Mouse (Mus musculus) heart, adult 9 months (tissue): ENCODE results near the gene Dph1.
A peak's percentile ranks its signal among the peaks of the same experiment; 100 is the strongest.

Experiments
- DNase-seq, 2 experiments: peaks; one replicate each; pipeline ENCODE4 v3.0.0; 2022; ENCODE audit warnings: low spot score in 2 of 2

Dph1 gene

DNA sequence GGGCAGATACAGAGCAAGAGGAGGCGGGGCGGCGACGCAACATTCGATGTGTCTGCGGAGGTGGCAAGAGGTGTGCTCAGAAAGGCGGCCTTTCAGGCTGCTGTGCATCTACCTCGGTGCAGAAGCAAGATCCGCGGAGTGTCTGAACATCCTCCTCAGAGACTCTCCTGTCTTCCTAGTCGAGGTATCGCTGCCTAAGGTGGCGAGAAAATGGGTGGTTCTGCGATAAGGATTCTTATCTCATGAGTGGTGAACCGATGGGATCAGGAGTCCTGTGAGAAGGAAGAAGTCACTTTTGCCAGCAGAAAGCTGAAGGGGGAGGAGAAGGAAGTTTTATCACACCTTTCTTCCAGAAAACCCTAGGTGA is 17.3 kb downstream of the Dph1 start:
- DNase-seq: no peak

DNA sequence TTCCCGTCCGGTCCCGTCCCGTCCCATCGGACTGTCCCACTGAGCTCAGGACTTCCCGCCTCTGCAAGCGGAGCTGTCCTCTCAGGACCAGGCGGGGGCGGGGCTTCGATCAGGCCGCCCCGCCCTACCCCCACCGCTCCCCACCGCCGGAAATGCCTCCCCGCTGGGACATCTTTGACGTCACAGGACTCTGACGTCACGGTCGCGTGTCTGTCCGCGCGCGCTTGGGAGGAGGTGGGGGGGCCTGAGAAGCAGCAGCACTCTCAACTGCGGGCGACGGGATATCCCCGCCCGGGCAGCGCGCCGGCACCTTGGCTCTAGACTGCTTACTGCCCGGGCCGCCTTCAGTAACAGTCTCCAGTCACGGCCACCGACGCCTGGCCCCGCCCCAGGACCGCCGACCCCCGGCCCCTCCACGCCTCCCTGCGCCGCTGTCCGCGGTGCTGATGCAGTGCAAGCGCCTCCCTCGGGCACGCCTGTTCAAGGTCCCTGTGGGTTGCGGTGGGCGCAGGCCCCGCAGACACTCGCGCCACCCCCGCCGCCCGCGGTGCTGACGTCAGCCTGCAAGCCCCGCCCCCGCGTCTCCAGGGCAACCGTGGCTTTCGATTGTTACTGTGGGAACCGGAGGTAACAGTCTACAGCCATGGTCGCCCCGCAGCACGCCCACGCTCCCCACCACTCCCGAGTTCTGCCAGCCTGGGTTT is 17.8 kb downstream of the Dph1 start:
- peak; percentile 67 to 69 for DNase-seq

DNA sequence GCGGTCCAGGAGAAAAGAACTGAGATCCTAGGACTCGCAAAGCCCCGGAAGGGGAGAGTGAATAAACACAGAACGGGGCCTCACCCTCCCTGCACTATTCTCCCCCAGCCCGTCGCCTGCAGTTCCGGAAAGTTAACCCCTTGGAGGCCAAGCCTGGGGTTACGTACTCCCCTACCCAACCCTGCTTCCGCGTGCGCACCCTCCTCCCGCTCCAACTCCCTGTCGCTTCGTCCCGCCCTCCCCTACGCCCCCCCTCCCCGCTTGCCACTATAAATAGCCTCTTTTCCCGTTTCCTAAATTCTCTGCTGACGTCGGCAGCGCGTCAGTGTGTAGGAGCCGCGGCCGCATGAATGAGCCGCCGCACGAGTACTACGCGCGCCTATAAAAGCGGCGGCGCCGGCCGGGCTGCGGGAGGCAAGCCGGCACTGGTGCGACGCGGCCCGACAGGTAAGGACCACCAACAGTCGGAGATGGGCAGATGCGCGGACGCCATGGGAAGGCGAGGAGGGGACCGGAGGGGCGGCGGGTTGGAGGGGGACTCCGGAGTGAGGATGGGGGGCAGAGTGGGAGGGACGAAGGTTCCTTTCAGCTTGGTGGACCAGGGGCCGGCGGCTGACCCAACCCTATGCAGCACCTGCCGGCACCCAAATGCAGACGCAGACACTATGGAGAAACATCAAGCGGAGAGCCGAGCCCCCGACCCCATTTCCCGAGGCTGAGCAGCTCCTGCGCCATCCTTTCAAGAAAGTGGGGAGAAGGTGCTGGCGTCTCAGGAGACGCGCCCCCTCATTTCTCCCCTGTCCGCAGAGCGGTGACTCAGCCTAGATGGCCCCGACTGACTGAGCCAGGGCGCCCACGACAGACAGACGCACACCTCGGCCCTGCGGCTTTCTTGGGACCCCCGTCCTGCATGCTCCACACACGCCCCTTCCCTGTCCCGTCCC is 18.6 kb downstream of the Dph1 start:
- no peak for DNase-seq

DNA sequence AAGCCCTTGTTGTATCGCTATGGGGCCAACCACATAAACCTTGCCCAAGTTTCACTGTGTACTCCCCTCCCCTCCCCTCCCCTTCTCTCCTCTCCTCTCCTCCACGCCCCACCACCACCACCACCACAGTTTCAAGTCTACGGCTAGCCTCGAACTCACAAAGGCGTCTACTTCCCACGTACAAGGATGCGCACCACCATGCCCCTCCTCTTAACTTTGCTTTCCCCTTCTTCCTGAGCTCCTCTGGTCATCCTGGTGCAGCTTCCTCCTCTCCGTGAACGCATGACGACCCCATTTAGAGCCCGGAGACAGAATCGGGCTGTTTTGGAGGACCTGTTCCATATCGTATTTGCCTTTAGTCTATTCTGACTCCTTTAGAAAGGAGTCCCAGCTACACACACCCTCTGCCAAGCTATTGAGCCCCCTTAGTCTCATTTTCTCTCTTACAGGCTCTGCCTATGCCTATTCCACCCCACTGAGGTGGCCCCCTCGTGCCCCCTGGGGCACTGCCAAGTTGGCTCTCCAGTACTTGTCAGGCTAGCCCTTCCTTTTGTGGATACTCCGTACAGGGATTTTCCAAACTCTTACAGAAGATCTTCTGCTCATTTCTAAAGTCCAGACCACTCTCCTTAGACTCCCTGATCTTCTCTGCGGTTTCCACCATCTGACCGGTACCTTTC is 19.7 kb downstream of the Dph1 start:
- no peak for DNase-seq

DNA sequence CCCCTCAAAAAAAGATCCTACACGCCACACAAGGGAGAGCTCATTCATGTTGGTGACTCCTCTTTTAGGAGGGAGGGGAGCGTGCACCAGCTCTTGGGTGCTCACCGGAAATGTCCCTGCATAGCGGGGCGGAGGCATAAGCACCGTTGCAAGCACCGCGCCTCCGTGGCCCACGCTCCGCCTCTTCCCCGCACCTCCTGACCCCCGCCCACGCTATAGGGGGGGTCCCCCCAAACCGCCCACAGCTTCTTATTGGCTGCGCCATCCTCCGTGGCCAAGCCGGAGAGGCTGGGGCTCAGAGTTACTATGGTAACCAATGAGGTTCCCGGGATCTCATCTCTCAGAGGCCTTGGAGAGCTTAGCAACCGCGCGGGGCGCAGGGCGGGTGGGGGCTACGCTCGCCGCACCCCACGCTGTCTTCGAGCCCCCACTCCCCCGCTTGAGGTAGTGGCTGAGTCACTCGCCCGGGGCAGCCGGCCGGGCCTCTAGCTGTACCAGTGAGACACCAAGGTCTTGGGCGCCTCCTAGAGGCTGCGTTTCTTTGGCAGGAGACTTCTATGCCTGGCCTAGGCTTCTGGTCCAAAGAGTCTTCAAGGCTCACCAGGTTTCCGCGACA is 20.8 kb downstream of the Dph1 start:
- DNase-seq: peak; percentile 93 to 95

DNA sequence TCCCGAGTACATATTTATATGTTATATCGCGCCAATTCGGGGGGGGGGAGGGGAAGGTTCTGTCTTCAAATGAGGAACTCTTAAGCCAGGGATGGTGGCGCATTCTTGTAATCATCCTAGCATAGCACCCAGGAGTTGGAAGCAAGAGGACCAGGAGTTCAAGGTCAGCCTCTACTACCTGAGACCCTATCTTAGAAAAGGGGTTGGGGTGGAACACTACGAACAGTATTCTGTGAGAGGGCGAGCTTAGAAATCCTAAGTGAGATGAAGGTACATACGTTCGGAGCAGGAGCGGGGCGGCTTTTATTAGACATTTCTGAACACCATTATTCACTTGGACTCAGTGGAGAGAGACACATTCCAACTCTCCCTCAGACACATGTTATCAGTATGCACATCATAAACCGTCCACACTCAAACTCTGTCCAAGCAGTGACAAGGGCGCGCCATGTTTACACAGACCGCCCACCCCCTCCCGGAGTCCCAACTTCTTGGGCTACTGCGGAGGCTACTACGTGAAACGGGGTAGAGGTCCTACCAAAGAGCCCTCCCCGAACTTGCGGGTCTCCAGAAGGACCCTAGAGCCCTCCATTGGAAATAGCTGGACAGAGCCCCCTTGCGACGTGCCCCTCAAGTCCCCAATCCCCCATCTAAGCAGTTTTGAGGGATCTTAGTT is 21.5 kb downstream of the Dph1 start, which contains the start of gene Hic1:
Hic1 (minus strand) TSS at position 115 of the 676 bp plus-strand sequence.
- peak in 1 of 2 experiments; percentile 52 for DNase-seq

DNA sequence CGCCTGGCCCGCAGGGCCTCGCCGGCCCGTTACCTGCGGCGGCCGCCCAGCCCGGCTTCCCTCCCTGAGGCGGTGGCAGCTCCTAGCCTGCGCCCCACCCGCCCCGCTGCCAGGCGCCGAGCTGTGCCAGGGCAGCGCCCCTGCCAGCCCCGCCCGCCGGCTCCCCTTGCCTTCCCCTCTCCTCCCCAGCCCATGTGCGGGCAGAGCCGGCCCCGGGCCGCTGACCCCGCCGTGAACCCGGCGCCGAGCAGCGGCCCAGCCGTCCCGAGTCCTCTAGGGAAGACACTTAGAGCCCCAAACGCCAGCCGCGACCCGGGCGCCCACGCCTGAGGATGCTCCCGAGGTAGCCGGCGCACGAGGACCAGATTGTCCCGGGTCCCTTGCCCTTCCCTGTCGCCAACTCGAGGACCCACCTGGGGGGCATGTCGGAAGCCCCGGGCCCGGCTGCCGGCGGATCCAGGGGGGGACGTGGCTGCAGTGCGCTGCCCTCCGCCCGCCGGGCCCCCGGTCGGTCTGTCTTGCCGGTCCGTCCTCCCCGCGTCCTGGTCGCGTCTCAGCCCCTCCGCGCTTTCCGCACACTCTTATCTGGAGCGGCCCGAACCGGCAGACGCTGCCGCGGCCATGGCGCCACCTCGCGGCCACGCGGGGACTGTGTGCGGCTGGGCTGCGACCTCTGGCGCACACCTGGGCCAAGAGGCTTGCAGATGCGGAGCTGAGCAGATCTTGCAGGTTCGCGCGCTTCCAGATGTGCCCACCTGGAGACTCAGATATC is 22.3 kb downstream of the Dph1 start:
- peak; percentile 90 for DNase-seq

DNA sequence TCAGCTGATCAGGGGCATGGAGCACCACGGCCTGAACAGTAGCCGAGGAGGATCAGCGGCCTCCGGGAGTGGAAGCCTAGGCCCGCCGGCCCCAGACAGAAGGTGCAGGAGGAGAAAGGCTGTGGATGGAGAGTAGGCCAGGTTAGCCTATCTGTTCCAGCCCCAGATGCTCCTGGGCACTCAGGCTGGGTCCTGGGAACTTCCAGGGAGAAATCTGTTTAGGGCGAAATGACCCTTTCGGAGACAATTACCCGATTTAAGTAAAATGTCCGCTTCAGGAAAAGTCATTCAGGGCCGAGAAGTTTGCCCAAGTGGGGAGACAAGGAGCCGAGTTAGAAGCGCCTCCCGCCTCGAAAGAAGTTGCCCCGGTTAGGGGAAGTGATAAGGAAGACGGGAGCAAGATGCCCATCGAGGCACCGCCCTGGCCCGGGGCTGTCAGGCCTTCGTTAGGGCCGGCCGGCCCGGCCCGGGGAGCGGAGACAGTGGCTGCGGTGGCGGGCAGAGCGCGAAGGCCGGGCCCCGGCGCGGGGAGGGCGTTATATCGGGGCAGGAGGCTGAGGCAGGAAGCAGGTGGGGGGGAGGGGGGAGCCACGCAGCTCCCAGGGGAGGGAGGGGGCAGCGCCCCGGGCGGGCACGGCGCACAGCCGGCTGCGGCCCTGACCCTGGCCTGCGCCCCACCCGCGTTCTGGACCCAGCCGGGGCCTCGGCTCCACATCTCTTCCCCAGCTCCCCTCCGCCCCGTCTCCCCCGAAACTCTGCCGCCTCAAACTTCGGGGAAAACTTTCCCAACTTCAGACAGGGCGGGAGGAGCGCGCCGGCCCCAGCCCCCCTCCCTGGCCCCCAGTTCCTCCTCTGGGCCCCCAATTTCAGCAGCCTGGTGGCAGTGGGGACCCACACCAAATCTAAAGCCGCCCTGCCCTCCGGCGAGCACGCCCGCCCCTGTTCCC is 23.1 kb downstream of the Dph1 start:
- DNase-seq: peak; percentile 49 to 68

DNA sequence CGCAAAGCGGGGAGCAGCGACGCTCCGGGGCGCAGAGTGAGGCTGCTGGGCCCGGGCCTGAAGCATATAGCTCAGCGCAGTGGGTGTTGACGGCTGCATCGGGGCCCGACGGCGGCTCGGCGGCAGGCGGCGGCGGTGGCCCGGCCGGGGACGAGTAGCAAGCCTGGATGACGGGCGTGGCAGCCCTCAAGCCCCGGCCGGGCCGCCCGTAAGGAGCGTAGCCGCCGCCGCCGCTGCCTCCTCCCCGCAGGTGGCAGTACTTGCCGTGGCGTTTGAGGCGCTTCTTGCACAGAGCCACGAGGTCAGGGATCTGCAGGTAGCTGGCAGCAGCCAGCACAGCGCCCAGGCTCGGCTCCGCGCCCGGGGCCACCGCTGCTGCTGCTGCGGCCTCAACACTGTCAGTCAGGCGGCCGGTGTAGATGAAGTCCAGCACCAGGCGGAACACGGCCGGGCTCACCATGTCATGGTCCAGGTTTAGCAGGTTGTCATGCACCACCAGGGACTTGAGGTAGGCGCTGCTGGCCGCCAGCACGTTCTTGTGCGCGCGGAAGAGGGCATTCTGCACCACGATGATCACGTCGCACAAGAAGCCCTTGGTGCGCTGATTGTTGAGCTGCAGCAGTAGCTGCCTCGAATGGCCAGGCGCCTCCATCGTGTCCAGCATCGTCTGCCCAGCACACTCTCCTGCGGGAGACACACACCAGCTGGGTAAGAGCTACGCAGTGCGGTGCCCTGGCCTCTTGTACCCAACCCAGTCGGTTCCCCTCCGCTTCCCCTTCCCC is 24.0 kb downstream of the Dph1 start:
- DNase-seq: peak in 1 of 2 experiments; percentile 37

DNA sequence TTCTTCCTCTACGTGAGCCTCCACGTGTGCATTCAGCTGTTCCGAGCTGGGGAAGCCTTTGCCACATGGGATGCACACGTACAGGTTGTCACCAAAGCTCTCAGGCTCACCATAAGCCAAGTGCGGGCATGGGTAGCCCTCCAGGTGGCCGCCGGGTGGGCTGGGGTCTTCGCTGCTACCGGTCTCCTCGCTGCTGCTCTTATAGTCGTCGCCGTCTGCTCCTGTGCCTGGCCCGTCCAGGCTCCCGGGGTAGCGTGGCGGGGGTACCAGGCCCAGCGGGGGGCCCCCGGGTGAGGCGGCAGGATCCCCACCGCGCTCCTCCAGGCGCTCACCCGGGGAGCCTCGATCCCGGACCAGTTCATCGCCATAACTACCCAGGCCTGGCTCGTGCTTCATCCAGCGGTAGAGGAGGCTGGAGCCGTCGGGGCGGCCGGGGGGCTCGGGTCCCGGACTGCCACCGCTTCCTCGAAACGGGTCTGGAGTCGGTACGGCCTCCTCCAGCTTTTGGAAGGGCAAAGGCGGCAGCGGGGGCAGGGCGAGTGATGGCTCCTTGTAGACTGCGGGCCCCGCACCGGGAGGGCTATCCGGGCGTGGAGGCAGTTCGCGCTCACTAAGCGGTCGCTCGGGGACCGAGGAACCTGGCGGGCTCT is 24.7 kb downstream of the Dph1 start:
- peak in 1 of 2 experiments; percentile 14 for DNase-seq

DNA sequence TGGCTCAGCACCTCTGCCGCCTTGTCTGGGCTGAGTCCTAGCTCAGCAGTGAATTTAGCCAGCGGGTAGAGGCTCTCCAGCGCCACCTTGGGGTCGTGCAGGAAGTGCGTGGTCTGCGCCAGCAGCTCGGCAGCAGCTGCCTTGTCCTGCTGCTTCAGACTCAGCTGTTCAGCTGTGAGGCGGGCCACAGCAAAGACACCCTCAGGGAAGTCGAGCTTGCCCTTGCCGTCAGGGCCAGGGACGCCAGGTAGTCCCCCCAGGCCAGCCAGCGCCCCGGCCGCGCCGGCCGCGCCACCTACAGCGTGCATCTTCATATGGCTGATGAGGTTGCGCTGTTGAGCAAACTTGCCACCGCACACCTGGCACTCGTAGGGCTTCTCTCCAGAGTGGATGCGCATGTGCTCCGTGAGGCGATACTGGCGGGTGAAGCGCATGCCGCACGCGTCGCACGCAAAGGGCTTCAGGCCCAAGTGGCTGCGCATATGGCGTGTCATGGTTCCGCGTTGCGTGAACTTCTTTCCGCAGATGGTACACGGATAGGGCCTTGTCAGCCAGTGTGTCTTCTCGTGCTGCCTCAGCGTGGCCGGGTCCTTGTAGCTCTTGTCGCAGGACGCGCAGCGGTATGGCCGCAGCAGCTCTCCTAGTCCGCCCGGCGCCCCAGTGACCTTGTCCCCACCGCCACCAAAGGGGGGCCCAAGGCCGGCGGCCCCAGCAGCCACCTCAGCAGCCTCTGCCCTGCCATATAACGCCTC is 25.4 kb downstream of the Dph1 start:
- peak; percentile 81 to 87 for DNase-seq

DNA sequence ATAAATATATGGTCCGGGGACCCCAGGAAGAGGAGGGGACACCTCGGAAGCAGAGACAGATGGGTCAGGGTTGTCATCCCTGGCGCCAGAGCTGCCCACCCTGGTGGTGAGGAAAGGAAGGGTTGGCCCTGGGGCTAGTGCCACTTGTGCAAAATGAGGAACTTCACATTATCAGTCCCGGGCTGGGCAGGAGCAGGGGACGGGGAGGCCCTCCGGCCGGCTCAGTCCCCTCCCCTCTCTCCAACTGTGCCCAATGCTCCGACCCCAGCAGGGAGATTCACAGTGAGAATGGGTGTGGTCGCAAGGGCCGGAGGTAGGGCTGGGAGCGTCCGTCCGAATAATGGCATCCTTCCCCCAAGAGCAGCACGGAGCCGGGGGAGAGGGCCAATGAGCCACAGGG is 26.3 kb downstream of the Dph1 start:
- DNase-seq: no peak

DNA sequence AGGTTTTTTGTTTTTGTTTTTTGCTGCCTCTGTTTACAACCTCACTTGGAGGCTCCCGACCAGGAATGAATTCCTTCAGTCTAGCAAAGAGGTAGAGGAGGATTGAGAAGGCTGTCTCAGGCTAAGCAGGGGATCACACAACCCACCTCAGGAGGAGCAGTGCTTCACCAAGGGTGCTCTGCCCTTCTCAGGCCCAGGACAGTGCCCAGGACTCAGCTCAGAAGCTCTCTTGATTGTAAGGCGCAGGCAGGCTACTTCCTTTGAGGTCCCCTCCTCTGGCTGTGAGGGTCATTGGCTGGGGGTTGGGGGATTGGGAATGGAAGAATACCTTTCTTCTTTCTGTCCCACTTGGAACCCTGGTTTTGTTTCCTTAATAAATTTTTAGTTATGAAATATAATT is 27.0 kb downstream of the Dph1 start:
- no peak for DNase-seq

DNA sequence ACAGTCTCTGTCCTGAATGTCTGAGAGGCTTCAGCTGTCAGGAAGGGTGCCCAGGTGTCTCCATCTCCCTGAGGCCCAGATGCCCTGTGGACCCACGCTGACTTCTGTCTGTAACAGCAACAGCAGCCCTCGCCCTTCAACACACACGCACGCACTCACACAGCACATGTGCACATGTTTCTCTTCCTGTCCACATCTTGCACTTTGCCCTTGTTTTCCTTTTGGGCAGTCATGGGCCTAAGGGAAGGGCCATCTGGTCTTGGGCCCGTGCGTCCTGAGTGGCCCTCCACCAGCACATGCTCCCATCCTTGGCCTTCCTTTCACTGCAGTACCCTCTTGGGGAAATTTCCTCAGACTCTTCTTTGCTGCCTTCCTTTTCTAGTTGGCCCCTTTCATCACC is 27.7 kb downstream of the Dph1 start:
- no peak for DNase-seq

DNA sequence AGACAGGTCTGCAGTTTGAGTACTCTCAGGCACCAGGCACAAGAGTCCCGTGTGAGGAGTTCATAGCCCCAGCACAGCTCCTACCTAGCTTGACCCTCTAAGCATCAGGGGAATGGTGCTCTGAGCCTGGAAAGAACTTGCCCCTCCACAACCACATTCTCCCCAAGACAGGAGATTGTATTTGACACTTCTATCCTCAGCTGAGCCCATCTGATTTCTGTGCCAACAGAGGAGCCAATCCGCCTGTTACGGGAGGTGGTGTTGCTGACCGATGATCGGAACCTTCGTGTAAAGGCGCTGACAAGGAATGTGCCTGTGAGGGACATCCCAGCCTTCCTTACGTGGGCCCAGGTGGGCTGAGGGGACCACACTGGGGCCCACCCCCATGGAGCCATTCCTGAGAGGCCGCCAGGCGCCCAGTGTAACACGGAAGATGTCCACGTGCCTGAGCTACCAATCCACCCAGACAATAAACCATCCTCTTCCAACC is 28.4 kb downstream of the Dph1 start:
- no peak for DNase-seq

DNA sequence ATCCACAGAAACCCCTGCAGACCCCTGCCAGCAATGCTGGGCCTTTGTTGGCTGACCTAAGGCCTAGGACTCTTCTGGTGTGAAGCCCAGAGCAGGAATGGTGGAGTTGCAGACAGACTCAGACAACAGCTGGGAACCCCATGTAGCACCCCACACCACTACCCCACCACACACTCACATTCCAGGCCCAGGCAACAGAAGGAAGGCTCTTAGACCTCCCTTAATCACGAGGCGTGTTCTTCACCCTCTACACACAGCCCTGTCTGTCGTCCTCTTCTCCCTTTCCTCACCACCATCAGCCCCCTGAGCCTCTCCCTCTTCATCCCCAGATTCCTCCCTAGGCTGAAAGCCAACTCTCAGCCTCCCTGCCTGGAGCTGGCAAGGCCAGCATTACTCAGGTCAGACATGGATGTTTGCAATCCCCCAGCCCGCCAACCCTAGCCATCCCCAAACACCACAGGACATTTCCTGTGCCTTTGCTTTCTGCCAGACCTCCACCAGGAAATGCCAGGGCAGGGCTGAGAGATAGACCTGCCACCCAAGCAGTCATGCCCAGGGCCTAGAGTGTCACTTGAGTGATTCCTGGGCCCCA is 29.5 kb downstream of the Dph1 start:
- no peak for DNase-seq

DNA sequence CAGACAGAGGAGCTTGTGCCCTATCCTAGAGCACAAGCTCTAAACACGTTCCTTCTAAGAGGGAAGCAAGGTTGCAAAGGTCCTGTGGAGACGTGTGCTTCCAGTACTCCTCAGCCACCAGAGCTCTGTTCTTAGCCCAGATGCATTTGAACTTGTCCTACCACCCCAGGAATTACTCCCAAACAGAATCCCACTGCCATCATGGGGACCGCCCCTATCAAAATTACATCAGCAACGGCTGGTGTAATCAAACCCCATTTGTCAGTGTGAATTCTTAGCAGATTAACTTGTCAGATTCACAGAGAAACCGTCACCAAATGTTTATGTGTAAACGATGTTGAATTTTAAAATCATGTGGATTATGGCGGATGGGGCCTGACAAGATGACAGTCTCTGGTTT is 30.1 kb downstream of the Dph1 start:
- DNase-seq: no peak
